Mouse (Mus musculus) brain, embryonic 14.5 days (tissue): ENCODE results near the gene Gm20661. TPM values are rescaled to one million over a fixed set of nuclear protein-coding genes. Genes with fewer than 3 reads are reported as not detected.

Experiments used
- DNase-seq: peaks from one replicate; pipeline ENCODE4 v3.0.0-alpha.2; 2011; ENCODE audit warnings: low read depth
- CTCF ChIP-seq: fragments of 200-500 bp; IDR thresholded peaks from 2 replicates; pipeline ENCODE4 v1.5.1; 2012; ENCODE audit warnings: inconsistent platforms, mild to moderate bottlenecking, moderate library complexity, borderline replicate concordance; ENCODE audit not compliant: insufficient read depth, insufficient read length; ENCODE audit errors: extremely low read depth
- POLR2A ChIP-seq: fragments of 200-500 bp; IDR thresholded peaks from 2 replicates; pipeline ENCODE4 v1.6.1; 2012; ENCODE audit warnings: mild to moderate bottlenecking, inconsistent platforms, borderline replicate concordance; ENCODE audit not compliant: poor library complexity, insufficient read depth, insufficient read length, severe bottlenecking; ENCODE audit errors: extremely low read depth
- polyA plus RNA-seq: library from polyadenylated mRNA; depleted of rRNA; stranded (reverse); fragments of >200 nt; gene quantifications from 2 replicates; pipeline ENCODE4 v1.2.3, GENCODE M21; 2012; rRNA removed

Gene Gm20661
- 1.3 and 1.7 TPM in 2 replicates for polyA plus RNA-seq

DNA sequence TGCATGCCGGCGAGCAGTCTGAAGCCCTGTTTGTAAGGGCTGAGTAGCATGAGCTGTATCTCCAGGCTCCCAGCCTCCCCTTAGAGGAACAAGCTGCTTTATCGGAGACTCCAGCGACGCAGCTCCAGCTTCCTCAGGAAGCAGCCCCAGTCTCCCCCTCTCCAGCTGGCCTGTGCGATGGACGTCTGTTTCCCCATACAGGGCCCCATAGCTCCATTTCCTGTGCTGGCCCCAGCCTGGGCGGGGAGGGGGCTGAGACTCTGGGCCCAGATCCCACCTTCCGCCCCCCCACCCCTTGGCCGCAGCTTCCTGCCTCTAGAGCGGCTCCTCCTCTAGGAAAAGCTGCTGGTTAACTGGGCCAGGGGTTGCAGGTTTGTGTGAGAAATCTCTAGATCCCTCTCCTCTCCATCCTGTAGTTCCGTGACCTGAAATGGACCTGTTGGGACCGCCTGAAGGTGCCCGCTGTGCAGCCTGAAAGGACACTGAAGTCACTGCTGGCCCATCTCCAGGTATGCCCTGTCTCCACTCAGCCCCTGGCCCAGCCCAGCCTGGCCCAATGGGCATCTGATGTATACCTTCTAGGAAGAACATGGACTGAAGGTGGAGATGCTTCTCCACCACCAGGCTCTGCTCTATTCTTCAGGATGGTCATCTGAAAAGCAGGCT, at the start of gene Gm20661:
TSS of gene Gm20661 (plus strand) at position 378 of the 666 bp plus-strand sequence.
- peak; percentile 65 for DNase-seq
- TF ChIP-seq POLR2A (no peak), CTCF (no peak)

DNA sequence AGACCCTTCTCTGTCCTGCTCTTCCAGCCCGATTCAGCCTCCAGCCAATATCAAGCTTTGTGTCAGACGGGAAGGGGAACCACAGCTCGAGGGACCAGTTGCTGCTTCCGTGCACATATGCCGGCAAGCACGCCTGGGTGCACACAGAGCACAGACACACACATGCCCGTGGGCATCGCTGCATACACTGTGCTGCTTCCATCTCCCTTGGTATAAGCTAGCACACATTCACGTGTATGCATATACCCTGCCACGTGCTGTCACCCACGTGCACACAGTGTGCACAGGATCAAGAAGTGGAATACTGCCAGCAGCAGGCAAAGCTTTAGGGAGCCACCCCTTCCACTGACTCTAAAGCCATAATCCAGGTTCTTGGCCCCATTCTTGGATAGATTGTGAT, 48.7 kb upstream of the Gm20661 start:
- TF ChIP-seq CTCF: no peak
- DNase-seq: no peak

DNA sequence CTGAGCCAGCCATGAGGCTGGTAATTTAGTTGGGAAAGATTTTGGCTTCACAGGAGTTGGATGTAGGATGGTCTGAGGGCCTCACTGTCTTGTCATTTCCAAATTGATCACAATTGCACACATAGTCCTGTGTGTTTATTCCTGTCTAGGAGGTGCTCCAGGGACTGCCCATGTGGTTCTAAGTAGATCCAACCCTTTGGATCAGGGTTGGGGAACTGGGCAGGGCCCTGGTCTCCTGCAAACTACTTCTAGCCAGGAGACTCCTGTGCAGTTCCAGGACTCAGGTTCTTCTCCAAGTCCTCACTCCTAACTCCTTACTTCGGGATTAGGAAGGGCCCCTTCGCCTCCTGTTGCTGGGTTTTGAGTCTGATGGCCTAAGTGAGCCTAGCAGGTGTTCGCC, 47.5 kb upstream of the Gm20661 start, which contains the start of gene Camkv:
TSS of gene Camkv (plus strand) at position 301 of the 400 bp plus-strand sequence.
- no peak for DNase-seq
- no peak for TF ChIP-seq CTCF
- TF ChIP-seq POLR2A: no peak

DNA sequence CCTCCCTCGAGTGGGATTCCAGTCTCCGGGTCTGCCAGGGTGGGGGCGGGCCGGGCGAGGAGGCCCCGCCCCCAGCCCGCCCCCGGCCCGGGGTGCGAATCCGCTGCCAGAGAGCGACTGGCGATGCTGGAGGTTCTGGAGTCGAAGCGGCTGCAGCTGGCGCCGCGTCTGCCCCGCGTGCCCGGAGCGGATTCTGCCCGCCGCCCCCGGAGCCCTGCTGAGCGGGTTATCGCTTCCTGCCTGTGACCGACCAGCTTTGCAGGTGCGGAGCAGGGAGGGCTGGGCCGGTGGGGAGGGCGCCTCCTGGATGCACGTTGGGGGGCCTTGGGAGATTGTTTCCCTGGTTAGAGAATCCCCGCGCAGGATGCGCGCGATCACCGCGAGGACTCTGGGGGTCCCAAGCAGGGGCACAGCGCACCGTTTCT, 47.1 kb upstream of the Gm20661 start:
- peak; percentile 54 for DNase-seq
- TF ChIP-seq POLR2A (no peak), CTCF (no peak)

DNA sequence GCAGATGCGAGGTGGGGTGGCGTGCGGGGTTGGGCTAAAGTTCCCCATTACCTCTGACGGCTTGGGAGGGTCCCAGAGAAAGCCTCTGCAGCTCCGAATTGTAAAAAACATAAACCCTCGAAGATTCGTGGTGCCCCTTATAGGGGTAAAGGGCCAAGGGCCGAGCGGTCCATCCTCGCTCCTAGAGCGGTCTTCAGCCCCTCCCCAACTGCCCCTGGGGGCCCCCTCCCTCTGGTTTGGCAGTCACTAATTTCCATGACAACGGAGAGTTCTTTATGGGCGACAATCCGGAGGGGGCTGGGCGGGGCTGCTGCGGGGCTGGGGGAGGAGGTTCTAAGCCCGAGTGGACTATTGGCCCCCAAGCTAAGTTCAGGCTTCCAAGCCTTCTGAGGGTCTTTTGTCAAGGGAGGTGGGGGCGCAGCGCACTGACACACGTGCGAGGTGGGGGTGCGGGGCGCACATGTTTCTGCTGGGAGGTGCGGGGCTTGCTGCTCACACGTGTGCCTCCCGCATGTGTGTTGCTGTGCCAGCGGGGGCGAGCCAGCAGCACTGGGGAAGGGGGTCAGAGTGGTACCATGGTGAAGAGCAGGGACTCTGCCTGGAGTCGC, 46.5 kb upstream of the Gm20661 start:
- peak; percentile 44 for DNase-seq
- TF ChIP-seq POLR2A (no peak), CTCF (no peak)

DNA sequence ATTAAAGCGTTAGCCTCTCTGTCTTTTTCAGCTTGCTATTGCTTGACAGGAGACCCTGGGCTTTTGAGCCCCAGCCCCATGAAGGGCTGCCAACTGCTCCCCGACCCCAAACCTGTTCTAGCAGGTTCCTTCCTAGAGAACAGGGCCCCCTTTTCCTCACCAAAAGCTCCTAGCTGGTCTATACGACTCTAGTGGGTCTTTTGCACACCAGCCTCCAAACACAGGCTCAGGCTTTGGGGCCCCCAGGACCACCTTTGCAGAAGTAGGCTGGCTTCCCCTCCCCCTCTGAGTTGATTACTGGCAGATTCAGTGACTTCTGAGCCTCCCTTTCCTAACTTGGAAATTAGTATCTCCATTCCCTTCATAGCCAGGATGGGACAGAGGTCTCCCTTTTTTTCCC, 46.0 kb upstream of the Gm20661 start:
- no peak for DNase-seq
- TF ChIP-seq POLR2A (no peak), CTCF (no peak)

DNA sequence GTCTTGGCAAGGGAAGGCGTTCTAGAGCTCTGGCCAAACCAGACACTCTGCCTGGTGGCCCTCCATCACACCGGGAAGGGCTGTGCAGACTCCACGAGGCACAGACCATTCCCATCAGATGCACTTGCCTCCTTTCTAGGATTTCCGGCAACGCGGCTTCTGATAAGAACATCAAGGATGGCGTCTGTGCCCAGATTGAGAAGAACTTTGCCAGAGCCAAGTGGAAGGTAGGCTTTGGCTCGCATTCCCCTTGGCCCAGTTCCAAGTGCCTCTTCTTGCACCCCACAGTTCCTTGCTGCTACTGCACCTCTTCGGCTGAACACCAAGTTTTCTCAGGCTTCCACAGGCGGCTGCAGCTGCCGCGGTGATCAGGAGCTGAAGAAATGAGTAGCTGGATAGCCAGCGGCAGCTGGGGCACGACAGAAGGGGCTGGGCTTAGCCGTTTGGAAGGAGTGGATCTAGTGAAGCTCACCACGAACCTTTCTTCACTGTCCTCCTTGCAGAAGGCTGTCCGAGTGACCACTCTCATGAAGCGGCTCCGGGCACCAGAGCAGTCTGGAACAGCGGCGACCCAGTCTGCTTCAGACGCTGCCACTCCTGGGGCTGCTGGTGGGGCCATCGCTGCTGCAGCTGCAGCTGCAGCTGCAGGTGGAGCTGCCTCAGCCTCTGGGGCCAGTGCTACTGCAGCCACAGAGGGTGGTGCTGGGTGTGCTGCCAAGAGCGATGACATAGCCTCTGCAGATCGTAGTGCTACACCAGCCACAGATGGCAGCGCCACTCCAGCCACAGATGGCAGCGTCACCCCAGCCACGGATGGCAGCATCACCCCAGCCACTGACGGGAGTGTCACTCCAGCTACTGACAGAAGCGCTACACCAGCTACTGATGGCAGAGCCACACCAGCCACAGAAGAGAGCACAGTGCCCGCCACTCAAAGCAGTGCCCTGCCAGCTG, 35.3 kb upstream of the Gm20661 start:
- TF ChIP-seq POLR2A (no peak), CTCF (no peak)
- no peak for DNase-seq

DNA sequence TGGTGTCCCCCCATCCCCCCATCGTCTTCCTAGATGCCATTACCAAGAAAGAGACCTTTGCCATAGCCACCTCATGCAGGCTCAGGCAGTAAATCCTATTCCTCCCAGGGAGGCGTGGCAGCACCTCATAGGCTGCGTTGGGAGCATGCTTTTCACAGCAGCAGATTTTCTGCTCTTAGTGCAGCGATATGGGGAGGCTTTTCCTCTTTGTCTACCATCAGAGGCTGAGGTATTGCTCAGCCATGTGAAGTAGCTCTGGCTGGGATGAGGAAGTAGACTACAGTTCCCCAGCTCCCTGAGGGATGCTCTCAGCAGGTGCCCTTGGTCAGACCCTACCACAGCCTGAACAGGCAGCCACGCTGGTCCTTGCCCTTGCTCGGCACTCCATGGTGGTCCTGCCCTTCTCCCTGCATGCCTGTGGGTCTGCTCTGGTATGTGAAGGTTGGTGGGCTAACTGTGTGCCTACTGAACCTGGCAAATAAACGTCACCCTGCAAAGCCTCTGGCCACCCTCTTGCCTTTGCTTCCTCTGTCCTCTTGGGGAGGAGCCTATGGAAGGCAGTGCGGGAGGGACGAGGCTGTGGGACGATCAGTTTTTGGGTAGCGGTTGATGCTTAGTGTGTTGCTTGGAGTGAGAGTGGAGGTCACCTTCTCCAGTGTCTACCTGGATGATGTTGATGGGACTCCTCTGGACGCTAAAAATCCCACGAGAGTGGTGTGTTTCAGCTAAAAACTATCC, 33.5 kb upstream of the Gm20661 start:
- no peak for DNase-seq
- no peak for TF ChIP-seq POLR2A
- TF ChIP-seq CTCF: no peak

DNA sequence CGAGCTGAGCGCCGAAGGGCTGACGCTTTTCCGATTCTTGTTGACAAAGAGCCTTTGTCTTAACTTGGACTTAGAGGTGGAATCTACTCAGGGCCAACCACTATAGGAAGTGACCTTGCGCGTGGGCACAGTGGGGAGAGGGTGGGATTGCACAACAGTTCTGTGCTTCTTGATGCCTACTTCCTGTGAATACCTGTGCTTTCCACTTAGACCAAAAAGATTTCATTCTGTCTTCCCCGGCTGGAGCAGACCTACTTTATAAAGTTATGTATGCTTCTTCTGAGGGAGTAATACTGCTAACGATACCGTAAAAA, 33.0 kb upstream of the Gm20661 start, which contains the start of gene Traip:
TSS of gene Traip (plus strand) at position 215 of the 314 bp plus-strand sequence.
- TF ChIP-seq POLR2A (no peak), CTCF (no peak)
- no peak for DNase-seq

DNA sequence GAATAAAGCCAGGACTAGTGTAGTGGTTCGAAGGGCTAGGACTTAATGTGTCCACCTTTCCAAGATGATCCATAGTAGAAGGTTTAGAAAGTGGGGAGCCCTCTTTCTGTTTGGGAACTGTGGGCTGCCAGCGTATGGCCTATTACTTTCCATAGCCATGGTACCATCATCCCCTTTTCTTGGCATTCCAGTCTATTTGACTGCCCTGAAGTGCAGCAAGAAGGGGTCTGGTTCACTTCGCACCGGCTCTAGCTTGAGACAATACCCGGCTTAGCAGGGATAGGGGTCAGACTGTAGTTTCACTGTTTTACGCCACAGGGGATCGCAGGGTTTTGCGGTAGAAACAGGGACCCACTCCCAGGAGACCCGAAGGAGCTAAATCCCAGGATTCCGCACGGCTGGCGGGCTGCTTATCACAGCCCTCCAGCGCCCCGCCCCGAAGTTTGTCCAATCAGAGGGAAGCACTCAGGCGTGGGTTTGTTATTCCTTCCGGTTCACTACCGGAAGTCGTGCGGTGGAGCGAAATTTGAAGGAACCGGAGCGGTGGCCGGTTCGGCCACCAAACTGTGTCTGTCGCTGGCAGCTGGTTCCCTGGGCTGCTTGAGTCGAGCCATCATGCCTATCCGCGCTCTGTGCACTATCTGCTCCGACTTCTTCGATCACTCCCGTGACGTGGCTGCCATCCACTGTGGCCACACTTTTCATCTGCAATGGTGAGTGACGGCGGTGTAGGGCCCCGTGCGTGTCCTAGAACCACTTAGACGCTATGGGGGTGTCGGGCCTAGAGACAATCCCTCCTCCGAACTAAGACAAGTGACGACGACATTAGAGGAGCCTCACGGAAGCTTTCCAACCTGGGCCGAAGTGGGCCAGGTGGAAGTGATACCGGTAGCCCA, 32.1 kb upstream of the Gm20661 start:
- DNase-seq: peak; percentile 97
- TF ChIP-seq CTCF (no peak), POLR2A (peak; percentile 40; the same call in 1 of the 2 replicates)
